Mouse (Mus musculus): ENCODE measurements around the gene Sod1.

Sod1 gene

GRCm38 (mm10) chr16:90252521-90252920 is 32.0 kb downstream of the Sod1 start:
- no peak for DNase-seq (ENCODE audit: low spot score in 2 of 2)

GRCm38 (mm10) chr16:90258950-90259349 is 38.4 kb downstream of the Sod1 start:
- DNase-seq (ENCODE audit: low spot score in 2 of 2), result no peak

GRCm38 (mm10) chr16:90259623-90260022 is 39.1 kb downstream of the Sod1 start:
- no peak for DNase-seq (ENCODE audit: low spot score in 2 of 2)

- DNase-seq (ENCODE audit: low spot score in 2 of 2), result no peak
These were observed 39.5 kb downstream of the Sod1 start for GRCm38 (mm10) chr16:90260097-90260496.

GRCm38 (mm10) chr16:90261791-90262190 is 41.2 kb downstream of the Sod1 start:
- no peak for DNase-seq (ENCODE audit: low spot score in 2 of 2)

GRCm38 (mm10) chr16:90264021-90264420 is 43.5 kb downstream of the Sod1 start:
- DNase-seq (ENCODE audit: low spot score in 2 of 2), result no peak

- no peak for DNase-seq (ENCODE audit: low spot score in 2 of 2)
These were observed 44.6 kb downstream of the Sod1 start for GRCm38 (mm10) chr16:90265106-90265505.

GRCm38 (mm10) chr16:90266581-90266980 is 46.0 kb downstream of the Sod1 start:
- no peak for DNase-seq (ENCODE audit: low spot score in 2 of 2)

GRCm38 (mm10) chr16:90275521-90275920 is 55.0 kb downstream of the Sod1 start:
- no peak for DNase-seq (ENCODE audit: low spot score in 2 of 2)

Data from spleen, postnatal 14 days (tissue).